Mouse (Mus musculus): ENCODE results near the gene Fbxo10.
"Not testable (repeated sequence)": the region's sequence is repeated elsewhere in the genome, so short reads cannot be mapped to it uniquely, and the experiment has no call there.

The Fbxo10 gene

DNA sequence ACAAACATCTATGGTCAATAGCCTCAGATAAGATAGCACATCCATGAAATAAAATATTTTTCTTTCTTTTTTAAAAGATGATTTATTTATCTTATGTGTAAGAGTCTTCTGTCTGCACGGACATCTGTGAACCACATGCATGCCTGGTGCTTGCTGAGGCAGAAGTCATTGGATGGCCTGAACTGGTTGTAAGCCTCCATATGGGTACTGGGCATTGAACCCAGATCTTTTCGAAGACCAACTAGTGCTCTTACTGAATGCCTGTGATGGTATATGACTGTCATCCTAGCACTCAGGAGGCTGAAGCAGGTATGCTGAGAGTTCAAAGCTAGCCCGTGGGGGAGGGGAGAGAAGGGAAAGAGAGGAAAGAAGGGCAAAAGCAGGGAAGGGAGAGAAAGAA, 86.3 kb downstream of the Fbxo10 start:
- DNase-seq = no peak

GRCm38 (mm10) chr4:44994776-44995175, 89.6 kb downstream of the Fbxo10 start:
- no peak for DNase-seq

- DNase-seq = no peak
Measured at GRCm38 (mm10) chr4:44993847-44994246, 90.6 kb downstream of the Fbxo10 start.

DNA sequence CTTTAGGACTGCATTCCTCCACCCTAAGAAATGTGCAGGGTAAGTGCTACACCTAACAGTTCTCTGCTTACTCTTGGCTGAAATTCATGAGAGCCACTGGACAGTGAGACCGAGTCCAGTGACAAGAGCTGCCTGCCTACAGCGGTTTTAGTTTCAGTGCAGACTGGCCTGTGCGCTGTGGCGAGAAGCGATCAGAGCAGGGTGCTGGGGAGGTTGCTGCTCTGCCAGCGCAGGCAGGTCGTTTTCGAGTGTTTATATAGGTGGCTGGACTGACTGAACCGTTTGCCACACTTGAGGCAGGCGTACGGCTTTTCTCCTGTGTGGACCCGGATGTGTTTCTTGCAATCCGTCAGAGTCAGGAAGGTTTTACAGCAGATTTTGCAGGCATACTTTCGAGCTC, 91.2 kb downstream of the Fbxo10 start:
- DNase-seq = not testable (repeated sequence)

DNA sequence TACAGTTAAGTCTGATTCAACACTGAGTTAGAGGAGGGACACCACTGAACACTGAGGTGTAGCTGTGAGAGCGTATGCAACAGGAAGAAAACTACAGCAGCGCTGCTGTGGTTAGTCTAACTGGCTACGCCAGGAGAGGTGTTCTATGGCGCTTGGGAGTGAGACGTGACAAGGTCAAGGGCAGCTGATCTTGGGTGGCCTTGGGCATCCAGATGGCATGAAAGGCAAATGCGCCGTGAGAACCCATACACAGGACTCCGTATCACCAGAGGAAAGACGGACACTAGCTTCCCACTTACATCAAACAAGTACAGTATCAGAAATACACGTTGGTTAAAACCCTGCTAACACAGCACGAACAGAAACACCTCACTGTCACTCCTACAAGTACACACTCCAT, 92.1 kb downstream of the Fbxo10 start:
- not testable (repeated sequence) for DNase-seq

DNA sequence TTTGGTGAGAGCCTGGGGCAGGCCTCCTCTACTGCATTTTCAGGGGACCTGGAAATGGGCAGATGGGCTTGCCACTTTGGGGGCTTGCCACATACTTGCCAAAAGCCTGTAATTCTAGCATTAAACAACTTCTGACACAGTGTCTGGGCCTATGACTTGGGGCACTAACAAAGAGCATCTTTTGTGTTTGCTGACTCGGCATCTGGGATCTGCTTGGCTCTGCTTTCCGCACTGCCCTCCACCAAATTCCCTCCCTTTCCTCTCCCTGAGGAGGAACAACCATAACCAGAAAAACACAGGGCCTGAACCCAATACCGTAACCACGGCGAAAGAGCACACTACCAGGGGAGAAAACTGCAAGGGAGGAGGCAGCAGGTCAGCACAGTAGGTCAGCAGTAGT, 93.8 kb downstream of the Fbxo10 start:
- DNase-seq = no peak
